In the genomic region with DNA sequence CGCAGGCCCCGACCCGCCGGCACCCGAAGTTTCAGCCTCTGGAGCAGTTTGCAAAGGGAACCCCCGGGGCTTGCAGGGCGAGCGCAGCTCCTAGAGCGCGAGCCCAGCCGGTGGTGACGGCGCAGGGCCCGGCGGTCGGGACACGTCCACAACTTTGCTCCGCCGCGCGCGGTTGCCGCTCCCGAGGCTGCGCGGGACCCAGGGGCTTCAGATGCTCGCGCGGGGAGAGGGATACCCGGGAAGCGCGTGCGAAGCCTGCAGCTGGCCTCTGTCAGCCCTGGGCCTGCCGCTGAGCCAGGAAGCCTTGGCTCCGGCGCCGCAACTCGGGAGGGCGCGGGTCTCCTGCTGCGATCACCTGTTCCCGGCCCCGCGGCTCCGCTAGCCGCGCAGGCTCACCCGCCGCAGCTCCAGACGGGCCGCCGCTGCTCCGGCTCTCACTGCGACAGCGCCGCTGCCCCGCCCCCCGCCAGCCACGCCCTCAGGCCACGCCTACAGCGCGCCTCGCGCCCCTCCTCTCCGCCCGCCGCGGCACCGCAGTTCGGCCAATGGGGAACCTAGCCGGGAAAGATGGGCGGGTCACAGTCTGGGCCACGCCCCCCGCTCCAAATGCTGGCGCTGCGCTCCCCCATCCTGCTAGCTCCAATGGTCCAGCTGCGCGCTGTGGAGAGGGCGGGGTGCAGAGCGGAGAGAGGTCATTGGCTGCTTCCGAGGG, we compare ENCODE assay signal across 8 mouse cellular contexts. TPM values are rescaled to one million over a fixed set of nuclear protein-coding genes. Genes with fewer than 3 reads are reported as not detected.
DNase-seq lines count a peak whose midpoint lies in the region; ATAC-seq and TF ChIP-seq lines count a peak whose summit lies in the region.

Man1c1 (minus strand) TSS at position 456 of the 712 bp plus-strand sequence.

- DNase-seq in ZHBTc4 (ENCODE audit: low read depth, low spot score): peak; percentile 97
- peak; percentile 99 for DNase-seq in gastrocnemius, adult 2 months
- peak; percentile 99 for DNase-seq in hindbrain, postnatal 0 days (ENCODE audit: low spot score)
- peak; percentile 98 to 99 for DNase-seq in left cerebral cortex, adult 2 months (ENCODE audit: extremely low spot score in 1 of 2, low spot score in 2 of 2)
- peak; percentile 97 to 98 for DNase-seq in right cerebral cortex, adult 2 months (ENCODE audit: low spot score in 2 of 2)
- DNase-seq in urinary bladder, postnatal 14 days (ENCODE audit: low spot score): peak; percentile 99

- peak within 1 kb of the TSS; percentile 92 for H3K4me3 ChIP-seq in gastrocnemius, adult 2 months
- peak within 1 kb of the TSS; percentile 75 for H3K4me3 ChIP-seq in hindbrain, postnatal 0 days (ENCODE audit: low read length)
- peak within 1 kb of the TSS; percentile 73 for H3K4me3 ChIP-seq in left cerebral cortex, adult 2 months

- no peaks in the 10 kb centered on the region for H3K27me3 ChIP-seq in hindbrain, postnatal 0 days (ENCODE audit: insufficient read depth, low read length)

- under 1% methylated on average over 52 of the region's 81 CpGs for WGBS in hindbrain, postnatal 0 days

- H3K27ac ChIP-seq in gastrocnemius, adult 2 months: peak within 1 kb of the TSS; percentile 84
- peak within 1 kb of the TSS; percentile 77 for H3K27ac ChIP-seq in hindbrain, postnatal 0 days
- peak within 1 kb of the TSS; percentile 85 for H3K27ac ChIP-seq in left cerebral cortex, adult 2 months

- H3K9ac ChIP-seq in hindbrain, postnatal 0 days (replicated peaks; ENCODE audit: low read length): peak within 1 kb of the TSS; percentile 54

- peak within 1 kb of the TSS; percentile 94 for H3K4me2 ChIP-seq in hindbrain, postnatal 0 days (ENCODE audit: low read depth, low read length)

- H3K9me3 ChIP-seq in hindbrain, postnatal 0 days (ENCODE audit: low read length): no peaks in the 10 kb centered on the region

- intact Hi-C loops in gastrocnemius, adult 2 months (cut with DNase I): loop anchor here (2.0 kb wide), 1 partner anchor 111 kb away; no protein-coding TSS in a partner anchor
- intact Hi-C loops in left cerebral cortex, adult 2 months (cut with DNase I): loop anchor here (2.0 to 5.0 kb wide), 3 partner anchors 71 to 161 kb away; no protein-coding TSS in a partner anchor

- H3K36me3 ChIP-seq in hindbrain, postnatal 0 days (ENCODE audit: insufficient read depth, low read length): no peaks in the 10 kb centered on the region

- peak; percentile 90 for ATAC-seq in common myeloid progenitor, adult 5-6 weeks (replicated peaks; ENCODE audit: low read depth, poor library complexity, severe bottlenecking)
- ATAC-seq in hindbrain, postnatal 0 days: peak; percentile 98
- peak; percentile 92 for ATAC-seq in megakaryocyte, adult 5-6 weeks (ENCODE audit: poor library complexity, severe bottlenecking)

- H3K4me1 ChIP-seq in hindbrain, postnatal 0 days (ENCODE audit: insufficient read depth, low read length): peaks cover 12% of the 10 kb centered on the region

- TF ChIP-seq CTCF in gastrocnemius, adult 2 months (IDR thresholded peaks at IDR 0.05): no peak
- TF ChIP-seq CTCF in hindbrain, postnatal 0 days (IDR thresholded peaks at IDR 0.05; ENCODE audit: low read depth): no peak
- TF ChIP-seq CTCF in left cerebral cortex, adult 2 months (IDR thresholded peaks at IDR 0.05): no peak

RNA-seq across cellular contexts. Expression of gene Man1c1, which starts in this region (rescaled TPM):
- total RNA-seq in common myeloid progenitor, adult 5-6 weeks (2017): 1.2 and 1.6 TPM in 2 replicates
- 1 to 10 TPM; 2.9 to 4.2 TPM for total RNA-seq in gastrocnemius, adult 2 months (2021)
- 36.1 and 40.5 TPM in 2 replicates for total RNA-seq in hindbrain, postnatal 0 days (2014; rRNA removed)
- 5.8 and 7.1 TPM in 2 replicates for polyA plus RNA-seq in hindbrain, postnatal 0 days (2015; fragmentation: Nextera tagmentation; extraction: Ambion mirVana)
- 10 to 100 TPM; 43.1 to 43.6 TPM for total RNA-seq in left cerebral cortex, adult 2 months (2021)
- 28.0 and 33.1 TPM in 2 replicates for total RNA-seq in megakaryocyte, adult 5-6 weeks (2015)
- total RNA-seq in megakaryocyte, adult 5-6 weeks (2017): 14.1 and 16.9 TPM in 2 replicates

Comparison
In these comparisons a context has a peak if more than half of its experiments do, and no peak if none do; other contexts are left out.
1. Peak in every context shown above with its lines: DNase-seq, ATAC-seq, H3K4me3 ChIP-seq and H3K27ac ChIP-seq.